Mouse (Mus musculus): ENCODE data around the gene Ppa1. TPM values are rescaled to one million over a fixed set of nuclear protein-coding genes. Genes with fewer than 3 reads are reported as not detected.

Ppa1 gene
- polyA plus RNA-seq, 1 experiment from 2014 or later, result 321 TPM

DNA sequence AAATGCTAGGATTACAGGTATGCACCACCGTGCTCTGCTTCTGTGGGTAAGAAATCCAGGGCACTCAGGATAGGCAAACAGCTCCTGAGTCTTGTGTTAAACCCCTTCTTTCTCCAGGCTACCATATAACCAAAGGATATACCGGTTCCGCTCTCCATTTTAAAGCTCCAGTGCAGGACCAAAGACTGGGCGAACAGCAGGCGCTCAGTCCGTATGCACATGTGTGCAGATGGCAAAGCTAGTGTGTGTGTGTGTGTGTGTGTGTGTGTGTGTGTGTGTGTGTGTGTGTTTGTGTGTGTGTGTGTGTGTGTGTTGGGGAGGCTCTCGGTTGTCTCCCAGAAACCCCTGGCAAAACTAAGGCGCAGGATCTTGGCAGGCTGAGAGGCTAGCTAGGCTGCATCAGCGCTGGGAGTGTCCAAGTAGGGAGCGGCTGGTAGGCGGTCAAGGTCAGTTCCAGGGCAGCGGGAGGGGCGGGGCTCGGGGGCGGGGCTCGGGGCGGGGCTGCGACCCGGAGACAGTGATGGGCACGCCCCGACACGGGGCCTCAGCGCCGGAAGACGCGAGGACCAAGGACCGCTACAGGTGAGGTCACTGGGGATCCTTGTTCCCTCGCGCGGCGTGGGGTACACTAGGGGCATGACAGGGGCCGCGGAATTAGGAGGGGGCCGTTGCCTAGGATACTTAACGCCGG lies 66.6 kb downstream of the Ppa1 start, which contains the start of gene Aifm2:
Gene Aifm2 (plus strand): TSS at position 493 of the 691 bp plus-strand sequence.
- WGBS, result 13% methylated on average over 34 of the region's 36 CpGs
- Histone ChIP-seq H3K36me3 (ENCODE audit: control insufficient read depth, insufficient read depth, low read length) (no peaks in the 10 kb centered on the region), H3K9ac (ENCODE audit: low read length) (peak within 1 kb of the TSS; percentile 17; the same call in 1 of the 2 replicates), H3K4me2 (ENCODE audit: low read depth, severe bottlenecking) (peak within 1 kb of the TSS; percentile 79), H3K27ac (replicated peaks; ENCODE audit: low read depth, low read length) (no peak within 1 kb of the TSS), H3K4me3 (ENCODE audit: low read depth, low read length) (peak within 1 kb of the TSS; percentile 61), H3K4me1 (ENCODE audit: control insufficient read depth, insufficient read depth, low read length) (peaks cover 5% of the 10 kb centered on the region; the same call in 1 of the 2 replicates), H3K27me3 (ENCODE audit: control insufficient read depth, insufficient read depth, low read length) (no peaks in the 10 kb centered on the region), H3K9me3 (ENCODE audit: control insufficient read depth, low read length) (no peaks in the 10 kb centered on the region)
- ATAC-seq (ENCODE audit: insufficient number of reproducible peaks, low FRiP score, low TSS enrichment, low read depth) (peak; percentile 79; the same call in 1 of the 2 replicates), DNase-seq (ENCODE audit: low spot score) (peak; percentile 77)

GRCm38 (mm10) chr10:61715462-61715837 lies 67.1 kb downstream of the Ppa1 start:
- DNase-seq (ENCODE audit: low spot score) (no peak), ATAC-seq (ENCODE audit: insufficient number of reproducible peaks, low FRiP score, low TSS enrichment, low read depth) (no peak)
- no peaks in the 10 kb centered on the region for H3K27me3 ChIP-seq (ENCODE audit: control insufficient read depth, insufficient read depth, low read length)
- peak overlapping the region; percentile 61 for H3K4me3 ChIP-seq (ENCODE audit: low read depth, low read length)
- H3K4me1 ChIP-seq (ENCODE audit: control insufficient read depth, insufficient read depth, low read length), result peaks cover 5% of the 10 kb centered on the region; the same call in 1 of the 2 replicates
- H3K9ac ChIP-seq (ENCODE audit: low read length), result peak overlapping the region; percentile 17; the same call in 1 of the 2 replicates
- 4% methylated on average over 11 of the region's 11 CpGs for WGBS
- no peak overlapping the region for H3K27ac ChIP-seq (replicated peaks; ENCODE audit: low read depth, low read length)
- no peaks in the 10 kb centered on the region for H3K36me3 ChIP-seq (ENCODE audit: control insufficient read depth, insufficient read depth, low read length)
- H3K4me2 ChIP-seq (ENCODE audit: low read depth, severe bottlenecking), result peak overlapping the region; percentile 79
- no peaks in the 10 kb centered on the region for H3K9me3 ChIP-seq (ENCODE audit: control insufficient read depth, low read length)

DNA sequence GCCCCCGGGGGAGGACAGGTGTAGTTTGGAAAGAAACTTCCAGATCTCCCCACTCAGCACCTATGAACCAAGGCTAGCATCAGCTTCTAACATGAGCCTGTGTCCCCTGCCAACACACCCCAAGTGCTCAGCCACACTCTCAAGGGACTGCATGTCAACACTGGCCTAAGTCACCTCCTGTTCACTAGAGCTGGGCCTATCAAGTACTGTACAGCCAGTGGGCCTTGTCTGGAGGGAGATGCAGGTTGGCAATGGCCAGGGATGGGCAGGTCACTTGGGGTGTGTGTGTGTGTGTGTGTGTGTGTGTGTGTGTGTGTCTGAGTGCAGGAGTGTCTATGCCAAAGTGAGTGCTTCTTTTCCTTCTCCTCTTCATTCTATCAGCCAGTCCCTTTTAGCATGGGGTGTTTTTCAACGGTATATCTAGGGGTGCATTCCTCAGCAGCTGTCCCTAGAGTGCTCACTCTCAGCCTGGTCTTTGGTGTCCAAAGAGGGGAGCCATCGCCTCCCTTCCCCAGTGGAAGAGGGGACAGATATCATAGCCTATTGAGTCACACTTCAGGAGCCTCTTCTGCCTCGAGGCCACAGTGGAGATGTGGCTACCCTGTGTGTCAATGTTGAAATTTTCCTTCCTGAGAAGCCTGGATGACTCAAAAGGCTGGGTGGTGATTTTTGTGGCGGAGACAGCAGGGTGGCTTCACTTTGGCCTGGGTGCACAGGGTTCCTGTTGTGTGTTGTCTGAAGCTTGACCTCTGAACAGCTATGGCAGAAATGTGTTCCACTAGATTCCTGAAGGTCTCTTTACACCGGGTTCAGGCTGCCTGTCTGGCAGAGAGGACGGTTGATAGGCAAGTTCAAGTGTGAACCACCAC lies 67.9 kb downstream of the Ppa1 start:
- Histone ChIP-seq H3K4me3 (ENCODE audit: low read depth, low read length) (no peak overlapping the region), H3K9me3 (ENCODE audit: control insufficient read depth, low read length) (no peaks in the 10 kb centered on the region), H3K4me2 (ENCODE audit: low read depth, severe bottlenecking) (peak overlapping the region; percentile 79; the same call in 1 of the 2 replicates), H3K4me1 (ENCODE audit: control insufficient read depth, insufficient read depth, low read length) (peaks cover 5% of the 10 kb centered on the region; the same call in 1 of the 2 replicates), H3K27ac (replicated peaks; ENCODE audit: low read depth, low read length) (no peak overlapping the region), H3K27me3 (ENCODE audit: control insufficient read depth, insufficient read depth, low read length) (no peaks in the 10 kb centered on the region), H3K9ac (ENCODE audit: low read length) (no peak overlapping the region), H3K36me3 (ENCODE audit: control insufficient read depth, insufficient read depth, low read length) (no peaks in the 10 kb centered on the region)
- ATAC-seq (ENCODE audit: insufficient number of reproducible peaks, low FRiP score, low TSS enrichment, low read depth) (no peak), DNase-seq (ENCODE audit: low spot score) (no peak)
- WGBS, result 78% methylated on average over 7 of the region's 7 CpGs

- no peaks in the 10 kb centered on the region for H3K9me3 ChIP-seq (ENCODE audit: control insufficient read depth, low read length)
- H3K4me1 ChIP-seq (ENCODE audit: control insufficient read depth, insufficient read depth, low read length), result peaks cover 5% of the 10 kb centered on the region; the same call in 1 of the 2 replicates
- 90% methylated on average over 12 of the region's 12 CpGs for WGBS
- no peak overlapping the region for H3K27ac ChIP-seq (replicated peaks; ENCODE audit: low read depth, low read length)
- H3K4me2 ChIP-seq (ENCODE audit: low read depth, severe bottlenecking), result no peak overlapping the region
- H3K9ac ChIP-seq (ENCODE audit: low read length), result no peak overlapping the region
- DNase-seq (ENCODE audit: low spot score) (no peak), ATAC-seq (ENCODE audit: insufficient number of reproducible peaks, low FRiP score, low TSS enrichment, low read depth) (no peak)
- no peak overlapping the region for H3K4me3 ChIP-seq (ENCODE audit: low read depth, low read length)
- H3K36me3 ChIP-seq (ENCODE audit: control insufficient read depth, insufficient read depth, low read length), result no peaks in the 10 kb centered on the region
- no peaks in the 10 kb centered on the region for H3K27me3 ChIP-seq (ENCODE audit: control insufficient read depth, insufficient read depth, low read length)
These were observed 69.3 kb downstream of the Ppa1 start for GRCm38 (mm10) chr10:61717406-61718296.

DNA sequence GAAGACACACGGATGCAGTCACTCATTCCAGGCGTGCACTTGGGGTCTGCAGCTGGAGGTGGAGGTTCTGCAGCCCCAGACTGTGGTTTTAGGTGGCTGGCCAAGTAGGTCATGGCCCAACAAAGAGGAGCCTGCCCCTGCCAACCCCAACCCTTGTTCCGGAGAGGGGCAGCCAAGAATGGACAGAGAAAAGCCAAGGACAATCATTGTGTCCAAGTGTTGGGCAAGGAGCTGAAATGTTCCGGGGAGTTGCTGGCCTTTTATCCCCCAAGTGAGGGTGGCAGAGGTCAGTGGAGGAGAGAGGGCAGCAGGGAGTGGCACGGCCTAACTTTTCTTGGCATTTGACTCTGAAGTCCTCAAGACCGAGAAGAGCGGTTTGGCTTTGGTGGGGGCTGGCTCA lies 72.0 kb downstream of the Ppa1 start:
- H3K9ac ChIP-seq (ENCODE audit: low read length), result no peak overlapping the region
- no peak for ATAC-seq (ENCODE audit: insufficient number of reproducible peaks, low FRiP score, low TSS enrichment, low read depth)
- no peak overlapping the region for H3K4me3 ChIP-seq (ENCODE audit: low read depth, low read length)
- no peaks in the 10 kb centered on the region for H3K36me3 ChIP-seq (ENCODE audit: control insufficient read depth, insufficient read depth, low read length)
- DNase-seq (ENCODE audit: low spot score), result no peak
- H3K4me1 ChIP-seq (ENCODE audit: control insufficient read depth, insufficient read depth, low read length), result peaks cover 2% of the 10 kb centered on the region; the same call in 1 of the 2 replicates
- no peak overlapping the region for H3K4me2 ChIP-seq (ENCODE audit: low read depth, severe bottlenecking)
- H3K27me3 ChIP-seq (ENCODE audit: control insufficient read depth, insufficient read depth, low read length), result no peaks in the 10 kb centered on the region
- no peak overlapping the region for H3K27ac ChIP-seq (replicated peaks; ENCODE audit: low read depth, low read length)
- no peaks in the 10 kb centered on the region for H3K9me3 ChIP-seq (ENCODE audit: control insufficient read depth, low read length)
- 91% methylated on average over 7 of the region's 7 CpGs for WGBS

GRCm38 (mm10) chr10:61722215-61722614 lies 73.9 kb downstream of the Ppa1 start:
- 89% methylated on average over 3 of the region's 3 CpGs for WGBS
- no peaks in the 10 kb centered on the region for H3K4me1 ChIP-seq (ENCODE audit: control insufficient read depth, insufficient read depth, low read length)
- H3K9me3 ChIP-seq (ENCODE audit: control insufficient read depth, low read length), result no peaks in the 10 kb centered on the region
- no peak overlapping the region for H3K9ac ChIP-seq (ENCODE audit: low read length)
- ATAC-seq (ENCODE audit: insufficient number of reproducible peaks, low FRiP score, low TSS enrichment, low read depth), result no peak
- H3K27ac ChIP-seq (replicated peaks; ENCODE audit: low read depth, low read length), result no peak overlapping the region
- no peak overlapping the region for H3K4me3 ChIP-seq (ENCODE audit: low read depth, low read length)
- DNase-seq (ENCODE audit: low spot score), result no peak
- H3K27me3 ChIP-seq (ENCODE audit: control insufficient read depth, insufficient read depth, low read length), result no peaks in the 10 kb centered on the region
- H3K36me3 ChIP-seq (ENCODE audit: control insufficient read depth, insufficient read depth, low read length), result no peaks in the 10 kb centered on the region
- H3K4me2 ChIP-seq (ENCODE audit: low read depth, severe bottlenecking), result no peak overlapping the region

DNA sequence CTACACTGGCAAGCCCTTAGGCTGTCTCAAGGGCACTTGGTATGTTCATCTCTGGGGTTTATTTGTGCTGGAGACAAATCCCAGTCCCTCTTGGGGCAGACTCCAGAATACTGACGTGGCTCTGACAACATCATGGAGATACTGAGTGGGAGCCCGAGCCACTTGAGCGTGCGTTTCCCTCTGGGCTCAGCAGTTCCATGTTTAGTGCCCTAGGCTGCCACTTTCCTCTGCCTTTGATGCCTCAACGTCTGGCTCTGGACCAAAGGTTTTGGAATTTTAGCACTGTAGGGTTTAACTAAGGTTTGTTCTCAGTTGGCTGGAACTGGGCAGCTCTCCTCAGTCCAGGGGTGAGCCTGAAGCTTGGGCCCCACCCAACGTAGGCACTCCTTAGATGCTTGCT lies 74.9 kb downstream of the Ppa1 start:
- Histone ChIP-seq H3K4me2 (ENCODE audit: low read depth, severe bottlenecking) (no peak overlapping the region), H3K4me3 (ENCODE audit: low read depth, low read length) (no peak overlapping the region), H3K9ac (ENCODE audit: low read length) (no peak overlapping the region), H3K9me3 (ENCODE audit: control insufficient read depth, low read length) (no peaks in the 10 kb centered on the region), H3K4me1 (ENCODE audit: control insufficient read depth, insufficient read depth, low read length) (no peaks in the 10 kb centered on the region), H3K27me3 (ENCODE audit: control insufficient read depth, insufficient read depth, low read length) (no peaks in the 10 kb centered on the region), H3K36me3 (ENCODE audit: control insufficient read depth, insufficient read depth, low read length) (no peaks in the 10 kb centered on the region), H3K27ac (replicated peaks; ENCODE audit: low read depth, low read length) (no peak overlapping the region)
- DNase-seq (ENCODE audit: low spot score) (no peak), ATAC-seq (ENCODE audit: insufficient number of reproducible peaks, low FRiP score, low TSS enrichment, low read depth) (no peak)
- 76% methylated on average over 6 of the region's 6 CpGs for WGBS

Measured in limb, embryonic 11.5 days (tissue).